Mouse (Mus musculus) liver, adult (tissue): ENCODE results near the gene Hdac4.

ENCODE experiments used
- GATA4 ChIP-seq: IDR thresholded peaks from 2 replicates; pipeline ENCODE4 v1.6.1; 2014; ENCODE audit warnings: mild to moderate bottlenecking, low read length; ENCODE audit not compliant: insufficient replicate concordance

The Hdac4 gene

DNA sequence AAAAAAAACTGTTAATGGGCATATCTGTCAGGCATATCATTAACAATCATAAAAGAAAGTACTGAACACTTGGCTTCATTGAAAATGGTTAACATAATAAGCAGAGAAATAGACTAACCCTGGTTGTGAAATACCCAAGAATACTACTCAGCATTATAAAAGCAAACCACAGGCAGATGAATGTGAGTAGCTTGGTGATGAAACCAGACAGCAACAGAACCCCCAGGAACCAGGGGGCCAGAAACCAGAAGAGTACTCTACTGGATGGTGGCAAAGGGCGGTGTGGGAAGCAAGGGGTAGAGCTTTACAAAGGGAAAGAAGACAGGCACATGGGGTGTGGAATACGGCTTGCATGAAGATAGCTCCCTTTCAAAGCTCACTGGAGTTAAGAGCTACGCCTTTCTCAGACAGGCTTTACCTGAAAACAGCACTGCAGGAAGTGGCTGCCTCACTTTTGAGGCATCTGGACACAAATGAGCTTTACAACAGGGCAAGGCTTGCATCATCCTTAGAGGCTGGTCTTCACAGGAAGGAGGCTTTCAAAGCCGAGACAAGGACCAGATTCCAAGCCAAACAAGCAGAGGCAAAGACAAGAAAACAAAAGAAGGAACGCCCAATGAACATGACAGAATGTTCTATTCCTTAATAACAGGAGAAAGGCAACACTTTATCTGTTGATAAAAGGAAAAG is 12.3 kb downstream of the Hdac4 start:
- TF ChIP-seq GATA4, result no peak

DNA sequence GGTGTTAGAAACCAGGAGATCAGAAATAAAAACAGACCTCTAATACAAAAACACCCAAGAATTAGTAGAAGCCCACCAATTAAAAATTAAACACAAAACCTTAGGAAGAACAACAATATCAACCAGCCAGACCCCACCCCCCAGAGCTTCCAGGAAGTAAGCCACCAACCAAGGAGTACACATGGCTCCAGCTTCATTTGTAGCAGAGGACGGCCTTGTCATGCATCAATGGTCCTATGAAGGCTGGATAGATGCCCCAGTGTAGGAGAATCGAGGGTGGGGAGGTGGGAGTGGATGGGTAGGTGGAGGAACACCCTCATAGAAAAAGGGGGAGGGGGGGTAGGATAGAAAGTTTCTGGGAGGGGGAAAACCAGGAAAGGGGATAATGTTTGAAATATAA is 13.5 kb downstream of the Hdac4 start:
- no peak for TF ChIP-seq GATA4

DNA sequence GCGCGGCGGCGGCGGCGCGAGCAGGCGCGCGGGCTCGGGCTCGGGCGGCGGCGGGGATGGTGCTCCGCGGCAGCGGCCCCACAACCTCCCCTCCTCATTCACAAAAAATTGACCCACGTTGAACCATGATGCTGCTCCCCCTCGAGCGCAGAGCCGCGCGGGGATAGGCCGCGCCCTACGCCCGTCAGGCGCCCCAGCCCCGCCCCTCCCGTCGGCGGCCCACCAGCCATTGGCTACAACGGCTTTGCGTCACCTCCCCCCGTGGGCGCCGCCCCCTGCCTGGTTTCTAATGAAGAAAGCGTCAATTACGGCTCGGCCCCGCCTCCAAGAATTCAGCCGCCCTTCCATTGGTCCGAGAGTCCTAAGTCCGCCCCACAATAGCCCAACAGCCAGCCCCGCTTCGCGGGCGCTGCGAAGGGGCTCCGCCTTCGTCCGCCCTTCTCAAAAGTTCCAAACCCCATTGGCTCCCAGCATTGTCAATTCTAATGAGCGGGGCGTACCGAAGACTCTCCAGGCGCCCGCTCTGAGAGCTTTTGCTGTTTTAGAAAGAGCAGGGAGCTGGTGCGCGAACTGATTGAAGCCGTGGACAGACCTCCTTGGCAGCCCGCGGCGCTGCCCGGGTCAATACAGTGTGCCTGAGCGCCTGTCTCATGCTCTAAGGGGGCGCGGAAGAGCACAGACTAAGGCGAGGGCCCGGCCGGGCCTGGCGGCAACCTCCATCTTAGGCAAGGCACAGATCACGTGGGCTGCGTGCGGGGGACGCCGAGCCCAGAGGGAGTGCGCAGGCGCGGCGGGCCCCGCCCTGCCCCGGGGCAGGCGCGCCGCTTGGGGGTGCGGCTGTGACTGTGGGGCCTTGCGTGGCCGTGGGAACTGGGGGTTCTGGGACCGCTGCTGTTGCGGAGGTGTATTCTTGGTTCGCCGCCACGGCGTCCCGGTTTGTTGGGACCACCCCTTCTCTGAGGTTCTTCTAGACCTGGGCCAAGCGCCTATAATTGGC is 15.1 kb downstream of the Hdac4 start:
- TF ChIP-seq GATA4, result no peak; the same call in 1 of the 2 replicates

DNA sequence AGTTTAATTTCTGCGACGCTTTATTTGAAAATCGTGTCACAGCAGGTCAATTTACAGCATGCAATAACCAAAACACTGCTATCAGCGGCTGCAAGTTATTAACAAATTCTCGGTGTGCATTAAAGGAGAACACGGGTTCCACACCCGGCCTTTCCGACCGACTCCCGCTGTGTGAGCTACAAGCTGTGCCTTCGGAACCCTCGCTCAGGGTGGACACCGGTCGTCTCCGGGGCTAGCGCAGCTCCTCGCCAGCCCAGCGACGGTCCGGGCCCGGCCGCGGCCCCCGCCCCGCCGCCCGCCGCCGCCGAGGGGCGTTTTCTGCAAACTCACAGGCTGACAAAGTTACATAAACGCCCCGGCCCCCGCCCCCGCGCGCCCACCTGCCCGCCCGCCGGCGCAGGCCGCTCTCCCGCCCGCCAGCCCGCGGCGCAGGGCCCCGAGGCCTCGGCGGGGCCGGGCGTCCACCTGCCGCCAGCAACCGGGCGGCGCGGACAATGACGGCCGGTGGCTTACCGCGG is 16.0 kb downstream of the Hdac4 start:
- TF ChIP-seq GATA4, result no peak

DNA sequence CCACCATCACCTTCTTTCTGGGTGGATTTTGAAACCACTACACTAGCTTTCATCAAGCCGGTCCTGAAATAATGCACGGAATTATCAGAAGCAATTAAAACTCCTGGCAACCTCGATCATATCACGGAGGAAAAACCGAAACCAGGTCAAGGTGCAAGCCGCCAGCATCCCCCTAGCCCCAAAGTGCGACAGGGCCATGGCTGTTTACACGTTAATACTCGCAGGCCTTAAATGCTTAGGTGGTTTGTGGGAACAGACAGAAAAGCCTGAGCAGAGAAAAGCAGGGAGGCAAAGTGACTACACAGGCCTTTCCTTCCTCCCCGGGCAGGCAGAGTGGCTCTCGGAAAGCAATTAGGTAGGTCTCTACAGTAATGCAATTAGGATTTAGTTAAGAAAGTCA is 16.4 kb downstream of the Hdac4 start:
- TF ChIP-seq GATA4, result no peak

DNA sequence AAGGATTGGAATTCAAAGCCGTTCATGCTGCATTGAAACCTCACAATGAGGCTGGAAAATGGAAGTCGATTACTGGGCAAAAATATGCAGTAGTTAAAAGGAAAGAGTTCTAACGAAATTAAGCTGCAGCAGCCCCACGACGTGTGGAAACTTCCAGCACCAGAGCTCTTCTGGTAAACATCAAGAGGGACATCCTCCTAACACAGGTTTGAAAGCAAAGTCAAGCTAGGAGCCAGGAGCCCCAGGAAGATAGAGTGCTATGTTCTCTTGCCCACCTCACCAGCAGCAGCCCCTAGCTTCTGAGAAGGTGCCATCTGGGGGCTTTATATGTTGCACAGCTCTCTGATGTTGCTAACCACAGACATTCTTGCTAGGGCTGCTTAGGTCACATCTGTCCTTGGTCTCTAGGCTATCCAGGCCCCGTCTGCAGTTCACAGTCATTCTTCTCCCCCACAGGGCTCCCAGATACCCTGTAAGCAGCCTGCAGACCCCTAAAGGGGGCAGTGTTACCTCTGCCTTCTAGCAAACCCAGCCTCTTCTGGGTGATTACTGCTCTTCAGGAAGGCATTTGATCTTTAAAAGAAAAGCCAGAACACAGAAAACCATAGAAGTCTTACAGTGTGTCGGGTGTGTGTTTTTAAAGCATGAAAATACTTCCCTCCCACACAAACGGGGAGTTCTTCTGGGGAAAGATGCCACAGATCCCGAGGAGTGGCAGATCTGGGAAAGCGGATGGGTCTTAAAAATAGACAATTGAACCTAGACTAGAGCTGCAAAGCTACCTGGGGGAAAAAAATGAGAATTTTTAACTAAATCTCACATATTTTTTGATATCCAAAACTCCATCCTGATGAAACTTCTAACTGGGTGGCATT is 17.2 kb downstream of the Hdac4 start:
- no peak for TF ChIP-seq GATA4

DNA sequence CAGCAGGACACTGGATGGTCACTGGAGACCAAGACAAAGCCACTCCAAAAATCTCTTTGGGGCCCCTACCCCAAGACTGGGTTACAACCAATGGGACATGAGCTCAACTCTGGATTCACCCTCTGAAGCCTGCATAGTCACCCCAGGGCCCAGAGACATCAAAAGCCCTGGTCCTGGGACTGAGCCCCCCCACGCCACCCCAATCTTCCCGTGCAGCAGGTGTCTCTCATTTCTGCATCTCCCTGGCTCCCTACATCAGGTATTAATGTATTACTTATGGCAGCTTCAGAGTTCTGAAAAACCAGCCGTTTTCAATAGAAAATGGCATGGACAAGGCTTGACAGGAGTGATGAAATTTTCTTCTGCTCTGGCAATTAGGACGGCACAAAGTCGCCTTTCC is 17.9 kb downstream of the Hdac4 start:
- TF ChIP-seq GATA4, result no peak

DNA sequence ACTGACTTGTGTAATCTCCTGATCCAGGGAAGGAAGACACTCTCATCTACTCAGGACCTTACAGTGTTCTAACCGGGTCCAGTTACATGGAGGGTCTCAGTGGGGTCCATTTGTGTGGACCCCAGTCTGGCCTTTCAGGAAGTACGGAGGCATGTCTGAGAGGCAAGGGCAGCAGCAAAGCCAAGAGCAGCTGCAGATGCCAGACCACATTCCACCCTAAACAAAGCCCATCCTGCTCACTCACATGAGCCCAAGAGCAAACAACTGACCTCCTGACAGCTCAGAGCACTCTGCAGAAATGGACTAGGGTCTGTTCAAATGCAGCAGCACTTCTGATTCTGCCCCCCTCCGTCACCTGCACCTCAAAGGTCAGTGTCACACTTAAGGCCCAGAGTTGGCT is 18.3 kb downstream of the Hdac4 start:
- no peak for TF ChIP-seq GATA4

DNA sequence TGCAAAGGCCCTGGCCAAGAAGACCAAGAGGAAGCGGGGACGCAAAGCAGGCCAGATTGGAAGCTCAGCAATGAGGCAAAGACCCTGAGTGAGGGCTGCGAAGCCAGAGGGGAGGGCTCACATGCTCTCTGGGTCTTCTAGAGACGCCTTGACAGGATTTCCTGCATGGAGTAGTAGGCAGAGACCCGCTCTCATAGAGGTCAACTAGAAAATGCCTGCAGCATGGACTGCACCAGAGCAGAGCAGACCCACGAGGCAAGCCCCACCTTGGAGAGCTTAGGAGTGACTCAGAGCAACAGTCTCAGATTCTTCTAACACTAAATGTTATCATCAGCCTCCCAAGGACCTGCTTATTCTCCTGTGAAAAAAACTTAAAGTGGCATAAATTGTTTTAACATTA is 20.2 kb downstream of the Hdac4 start:
- no peak for TF ChIP-seq GATA4

DNA sequence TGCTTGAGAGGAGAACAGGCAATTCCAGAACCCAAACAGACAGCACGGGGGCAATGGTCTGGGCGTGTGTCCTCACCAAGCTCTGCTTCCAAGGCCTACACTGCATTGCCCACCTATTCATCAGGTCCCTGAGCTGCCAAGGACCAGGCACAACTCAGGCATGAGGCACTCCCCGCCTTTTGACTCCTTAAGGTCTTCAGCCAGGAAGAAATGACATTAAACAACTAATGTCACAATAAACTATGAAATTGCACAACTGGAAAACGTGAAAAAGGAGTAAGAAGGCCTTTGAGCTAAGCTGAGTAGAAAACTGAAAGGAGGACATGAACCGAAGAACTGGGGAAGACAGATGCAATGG is 20.6 kb downstream of the Hdac4 start:
- TF ChIP-seq GATA4, result no peak

DNA sequence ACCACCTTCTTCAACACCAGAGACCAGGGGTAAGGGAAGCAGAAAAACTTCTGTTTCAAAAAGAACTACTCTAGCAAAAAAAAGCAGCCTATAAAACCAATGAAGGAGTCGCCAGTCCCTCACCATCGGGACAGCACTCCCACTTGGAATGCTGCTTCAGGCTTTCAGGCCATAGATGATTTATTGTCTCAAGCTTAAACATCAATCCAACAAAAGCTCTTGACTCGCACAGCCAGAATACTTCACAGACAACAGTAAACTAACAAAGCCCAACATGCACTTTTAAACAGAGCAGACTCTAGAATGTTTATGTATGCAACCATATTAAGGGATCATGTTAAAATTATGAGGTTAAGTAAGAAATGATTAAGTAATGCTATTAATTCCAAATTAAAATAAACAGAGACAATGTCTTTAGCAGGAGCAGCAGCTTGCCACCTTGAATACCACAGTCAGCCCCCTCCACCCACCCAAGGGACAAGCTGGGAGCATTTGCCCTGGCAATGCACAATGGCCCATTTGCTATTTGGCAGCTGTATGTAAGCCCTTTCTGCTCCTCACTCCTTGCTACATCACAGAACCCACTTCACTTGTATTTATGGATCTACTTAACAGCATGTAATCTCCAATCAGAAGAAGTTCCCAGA is 21.1 kb downstream of the Hdac4 start:
- TF ChIP-seq GATA4, result no peak

DNA sequence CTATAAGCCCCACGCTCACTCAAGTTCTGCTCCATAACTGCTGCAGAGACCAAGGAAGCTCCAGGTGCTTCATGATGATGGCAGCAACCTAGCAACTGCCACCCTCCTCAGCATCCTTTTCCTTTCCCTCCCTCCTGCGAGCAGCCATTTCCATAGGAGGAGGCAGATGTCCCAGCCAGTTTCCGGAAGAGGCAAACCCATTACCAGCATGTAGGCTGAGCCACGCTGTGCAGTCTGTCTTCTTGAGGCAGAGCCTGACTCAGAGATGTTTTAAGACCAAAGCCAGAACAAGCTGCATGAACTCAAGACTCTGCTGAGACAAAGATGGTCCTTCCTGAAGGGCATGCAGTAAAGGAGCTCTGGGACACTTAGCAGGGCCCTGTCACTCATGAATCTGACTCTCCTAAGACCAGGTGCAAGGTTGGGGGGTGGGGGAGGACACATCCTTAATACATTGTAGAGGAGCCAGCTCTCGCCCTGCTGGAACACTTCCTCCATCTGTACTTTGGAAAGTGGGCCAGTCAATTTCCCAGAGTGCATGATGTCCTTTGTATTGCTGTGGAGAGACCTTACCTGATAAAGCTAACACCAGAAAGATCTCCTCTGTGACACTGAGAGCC is 24.8 kb downstream of the Hdac4 start:
- no peak for TF ChIP-seq GATA4

DNA sequence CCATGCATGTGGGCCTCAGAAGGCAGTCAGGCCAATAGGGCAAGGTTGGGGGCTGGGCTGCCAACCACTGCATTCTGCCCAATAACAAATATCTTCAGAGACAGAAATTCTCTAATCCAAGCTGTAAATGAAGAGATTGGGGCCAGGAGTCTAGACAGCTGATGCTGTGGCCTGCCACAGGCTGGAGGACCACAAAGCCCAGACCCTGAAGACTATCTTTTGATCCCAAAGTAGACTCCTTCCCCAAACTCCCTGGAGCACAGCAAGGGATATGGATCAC is 25.8 kb downstream of the Hdac4 start:
- TF ChIP-seq GATA4, result no peak
